In genomic region chr6:85862565-85862964, GRCm38 (mm10) we compare ENCODE assay signal across 22 mouse cellular contexts. TPM values are rescaled to one million over a fixed set of nuclear protein-coding genes. Genes with fewer than 3 reads are reported as not detected.
DNase-seq lines count a peak whose midpoint lies in the region.
"Had no signal": no experiment of that assay in that cellular context is flagged by ENCODE, and none has a peak within 500 bp of the region (broad histone marks: within the 10 kb centered on the region; RNA-seq: fewer than 3 reads in every experiment).

No protein-coding gene starts in this region.

- peak; percentile 28 for DNase-seq in kidney, adult 18-20 months
- DNase-seq in kidney, postnatal 4 days, result no peak
- DNase-seq in adrenal gland, adult 2 months, result peak; percentile 89
- DNase-seq in adrenal gland, postnatal 10 days, result peak; percentile 76
- DNase-seq in skeletal muscle tissue, adult 2 months (ENCODE audit: low read depth, low spot score), result peak; percentile 13
- no peak for DNase-seq in retina, embryonic 14.5 days (ENCODE audit: low spot score)
- no peak for DNase-seq in thymus, postnatal 36 days
- DNase-seq: cerebellum, adult 9-10 months; gastrocnemius, postnatal 10 days; layer of hippocampus, postnatal 36 days; right cerebral cortex, adult 18-20 months; thymus, adult 18-20 months had no signal

RNA-seq across cellular contexts. Expression of gene Nat8f2, which starts 6.4 kb away (rescaled TPM):
- 1 to 10 TPM; 2.0 to 3.7 TPM for total RNA-seq in adrenal gland, adult 2 months (2021)
- 0.12 and 0.15 TPM in 2 replicates for polyA plus RNA-seq in adrenal gland, adult 2 months (2012; rRNA removed)
- under 1 TPM; 0.63 to 0.88 TPM for total RNA-seq in adrenal gland, postnatal 10 days (2021)
- polyA plus RNA-seq: C2C12; embryonic facial prominence, embryonic 11.5 days; forebrain, embryonic 12.5 days; heart, adult 2 months; heart, embryonic 15.5 days; limb, embryonic 14.5 days; liver, embryonic 16.5 days; lung, postnatal 0 days; midbrain, embryonic 11.5 days had no signal

RNA-seq across cellular contexts. Expression of gene Nat8, which starts 30.7 kb away (rescaled TPM):
- total RNA-seq in adrenal gland, adult 2 months (2021), result 1 to 10 TPM; 1.8 to 8.2 TPM
- polyA plus RNA-seq in adrenal gland, adult 2 months (2012; rRNA removed), result 2.3 and 3.3 TPM in 2 replicates
- 1 to 10 TPM in 1 of 2 experiments, under 1 TPM in 1; 0.90 to 1.1 TPM for total RNA-seq in adrenal gland, postnatal 10 days (2021)
- total RNA-seq: gastrocnemius, postnatal 10 days; heart, adult 2 months had no signal
- polyA plus RNA-seq: C2C12; embryonic facial prominence, embryonic 11.5 days; forebrain, embryonic 12.5 days; heart, adult 2 months; heart, embryonic 15.5 days; lung, postnatal 0 days; midbrain, embryonic 11.5 days had no signal

RNA-seq across cellular contexts. Expression of gene Nat8f5, which starts 41.8 kb away (rescaled TPM):
- 1 to 10 TPM; 5.7 to 9.7 TPM for total RNA-seq in adrenal gland, adult 2 months (2021)
- 1.1 and 2.3 TPM in 2 replicates for polyA plus RNA-seq in adrenal gland, adult 2 months (2012; rRNA removed)
- under 1 TPM; 0.27 to 0.91 TPM for total RNA-seq in adrenal gland, postnatal 10 days (2021)
- total RNA-seq: heart, adult 2 months had no signal
- polyA plus RNA-seq: C2C12; embryonic facial prominence, embryonic 11.5 days; forebrain, embryonic 12.5 days; heart, adult 2 months; heart, embryonic 15.5 days; hindbrain, embryonic 11.5 days; limb, embryonic 14.5 days; liver, embryonic 16.5 days; lung, postnatal 0 days; midbrain, embryonic 11.5 days had no signal

RNA-seq across cellular contexts. Expression of gene Nat8f6, which starts 41.8 kb away (rescaled TPM):
- 1 to 10 TPM in 1 of 2 experiments, under 1 TPM in 1; 0.81 to 2.8 TPM for total RNA-seq in adrenal gland, adult 2 months (2021)
- polyA plus RNA-seq in adrenal gland, adult 2 months (2012; rRNA removed), result 0.87 and 1.4 TPM in 2 replicates
- total RNA-seq in adrenal gland, postnatal 10 days (2021), result under 1 TPM; 0.21 to 0.33 TPM
- polyA plus RNA-seq: C2C12; embryonic facial prominence, embryonic 11.5 days; forebrain, embryonic 12.5 days; heart, embryonic 15.5 days; hindbrain, embryonic 11.5 days; liver, embryonic 16.5 days; lung, postnatal 0 days; midbrain, embryonic 11.5 days had no signal

RNA-seq across cellular contexts. Expression of gene Nat8f4, which starts 42.1 kb away (rescaled TPM):
- total RNA-seq in adrenal gland, adult 2 months (2021), result 10 to 100 TPM in 1 of 2 experiments, 1 to 10 TPM in 1; 8.4 to 15.5 TPM
- 6.8 and 8.5 TPM in 2 replicates for polyA plus RNA-seq in adrenal gland, adult 2 months (2012; rRNA removed)
- total RNA-seq in adrenal gland, postnatal 10 days (2021), result 1 to 10 TPM; 6.1 to 9.9 TPM

Comparison
In these comparisons a context has a peak if more than half of its experiments do, and no peak if none do; other contexts are left out.
1. DNase-seq: peak in kidney, adult 18-20 months (single experiment), adrenal gland, adult 2 months (single experiment), adrenal gland, postnatal 10 days (single experiment) and skeletal muscle tissue, adult 2 months (single experiment); none in kidney, postnatal 4 days (0 of 2), retina, embryonic 14.5 days (single experiment) and thymus, postnatal 36 days (0 of 2).